Mouse (Mus musculus): ENCODE results near the gene Rab31.

Rab31 gene

GRCm38 (mm10) chr17:65703527-65704391, 68.8 kb downstream of the Rab31 start:
- no peak for DNase-seq (ENCODE audit: extremely low spot score)

DNA sequence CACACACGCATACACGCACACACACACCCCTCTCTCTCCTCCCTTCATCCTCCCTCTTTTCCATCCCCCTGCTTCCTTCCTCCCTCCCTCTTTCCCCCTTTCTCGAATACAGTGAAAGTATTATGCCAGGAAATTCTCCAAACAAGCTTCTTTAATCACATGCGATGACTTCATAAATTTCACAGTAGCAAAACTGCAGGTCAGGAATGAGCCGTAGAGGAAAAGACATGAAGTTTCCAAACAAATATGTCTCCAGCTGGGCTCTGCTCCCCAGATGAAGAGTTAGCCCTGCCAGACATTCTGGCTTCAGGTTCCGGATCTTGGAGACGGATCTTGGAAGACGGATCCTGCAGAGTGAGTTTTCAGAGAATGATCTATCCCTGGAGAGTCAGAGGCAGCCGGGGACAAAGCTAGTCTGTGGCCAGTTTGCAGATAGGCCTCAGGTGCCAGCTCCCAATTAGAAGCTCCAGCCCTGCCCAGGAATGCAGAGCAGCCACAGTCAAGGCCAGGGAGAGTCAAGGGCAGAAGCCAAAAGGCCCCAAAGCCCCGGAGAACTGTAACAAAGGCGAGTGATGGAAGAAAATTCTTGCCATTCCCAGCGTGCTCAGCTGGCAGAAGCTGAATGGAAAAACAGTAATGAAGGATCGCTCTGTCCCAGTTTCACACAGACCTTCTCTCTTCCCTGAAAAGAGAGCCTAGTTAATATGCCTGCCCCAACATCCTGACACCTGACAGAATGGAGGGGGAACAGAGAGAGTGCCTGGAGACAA, 70.6 kb downstream of the Rab31 start:
- DNase-seq (ENCODE audit: extremely low spot score), result no peak

DNA sequence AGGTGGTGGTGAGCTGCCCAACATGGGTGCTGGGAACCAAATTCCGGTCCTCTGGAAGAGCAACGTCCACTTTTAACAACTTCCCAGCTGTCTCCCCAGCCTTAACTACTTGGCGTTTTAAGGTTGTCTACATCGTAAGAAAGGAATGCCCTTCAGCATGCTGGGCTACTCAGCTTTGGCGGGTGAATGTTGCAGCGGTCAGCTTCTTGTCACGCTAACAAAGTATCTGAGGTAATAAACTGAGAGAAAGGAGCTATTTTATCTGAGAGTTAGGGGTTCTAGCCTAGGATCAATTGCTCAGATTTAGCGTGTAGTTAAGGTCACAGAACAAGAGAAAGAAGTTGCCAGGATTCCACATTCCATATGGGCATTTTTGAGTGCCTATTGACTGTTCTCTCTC, 71.2 kb downstream of the Rab31 start:
- DNase-seq (ENCODE audit: extremely low spot score), result no peak

- no peak for DNase-seq (ENCODE audit: extremely low spot score)
Measured at GRCm38 (mm10) chr17:65700060-65700459, 72.5 kb downstream of the Rab31 start.

GRCm38 (mm10) chr17:65697791-65698463, 74.6 kb downstream of the Rab31 start:
- no peak for DNase-seq (ENCODE audit: extremely low spot score)

- DNase-seq (ENCODE audit: extremely low spot score), result no peak
Measured at GRCm38 (mm10) chr17:65696939-65697338, 75.6 kb downstream of the Rab31 start.

GRCm38 (mm10) chr17:65692276-65692675, 80.3 kb downstream of the Rab31 start:
- DNase-seq (ENCODE audit: extremely low spot score), result no peak

GRCm38 (mm10) chr17:65683731-65684130, 88.8 kb downstream of the Rab31 start:
- DNase-seq (ENCODE audit: extremely low spot score), result no peak

GRCm38 (mm10) chr17:65683316-65683715, 89.2 kb downstream of the Rab31 start:
- no peak for DNase-seq (ENCODE audit: extremely low spot score)

- DNase-seq (ENCODE audit: extremely low spot score), result no peak
Measured at GRCm38 (mm10) chr17:65682071-65682680, 90.4 kb downstream of the Rab31 start.

DNA sequence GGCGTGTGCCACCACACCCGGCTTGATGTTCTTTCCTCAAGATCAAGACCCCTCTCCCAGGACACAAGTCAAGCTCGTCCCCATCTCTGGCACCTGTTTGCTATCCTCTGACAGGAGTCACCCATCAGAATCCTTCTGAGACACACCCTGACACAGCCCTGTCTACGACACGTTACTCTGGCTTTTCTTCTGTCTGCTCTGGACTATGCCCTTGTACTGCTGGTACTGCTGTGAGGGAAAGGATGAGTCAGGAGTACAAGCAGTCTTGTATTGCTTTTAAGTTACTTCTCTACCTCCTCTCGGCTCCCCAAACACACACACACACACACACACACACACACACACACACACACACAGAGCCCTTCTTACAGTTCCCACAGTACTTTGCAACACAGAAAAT, 91.0 kb downstream of the Rab31 start:
- DNase-seq (ENCODE audit: extremely low spot score), result no peak

DNA sequence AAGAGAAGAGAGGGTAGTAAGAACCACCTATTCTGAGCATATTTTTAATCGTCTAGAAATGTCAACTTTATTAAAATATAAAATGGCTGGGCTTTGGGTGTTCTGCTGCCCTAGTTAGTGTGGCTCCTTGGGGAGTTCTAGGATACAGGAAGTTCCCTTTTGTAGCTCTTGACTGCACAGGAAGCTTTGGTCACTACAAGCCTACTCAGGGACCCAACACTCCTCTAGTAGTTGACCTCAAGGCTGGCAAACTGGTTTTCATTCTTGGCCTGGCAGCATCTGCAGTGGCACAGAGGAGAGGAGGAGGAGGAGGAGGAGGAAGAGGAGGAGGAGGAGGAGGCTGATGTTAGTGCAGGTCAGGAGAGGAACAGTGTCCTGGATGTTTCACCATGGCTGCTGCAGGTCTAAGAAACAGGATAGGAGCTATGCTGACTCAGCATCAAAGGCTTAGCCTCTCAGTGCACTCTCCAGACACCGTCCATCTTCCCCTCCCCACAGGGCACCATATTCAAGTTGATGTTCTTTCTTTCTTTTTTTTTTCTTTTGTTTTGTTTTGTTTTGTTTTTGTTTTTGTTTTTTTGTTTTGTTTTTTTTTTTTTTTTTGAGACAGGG, 91.6 kb downstream of the Rab31 start:
- DNase-seq (ENCODE audit: extremely low spot score), result no peak

GRCm38 (mm10) chr17:65679806-65680446, 92.6 kb downstream of the Rab31 start:
- no peak for DNase-seq (ENCODE audit: extremely low spot score)

- no peak for DNase-seq (ENCODE audit: extremely low spot score)
Measured at GRCm38 (mm10) chr17:65677742-65678141, 94.8 kb downstream of the Rab31 start.

DNA sequence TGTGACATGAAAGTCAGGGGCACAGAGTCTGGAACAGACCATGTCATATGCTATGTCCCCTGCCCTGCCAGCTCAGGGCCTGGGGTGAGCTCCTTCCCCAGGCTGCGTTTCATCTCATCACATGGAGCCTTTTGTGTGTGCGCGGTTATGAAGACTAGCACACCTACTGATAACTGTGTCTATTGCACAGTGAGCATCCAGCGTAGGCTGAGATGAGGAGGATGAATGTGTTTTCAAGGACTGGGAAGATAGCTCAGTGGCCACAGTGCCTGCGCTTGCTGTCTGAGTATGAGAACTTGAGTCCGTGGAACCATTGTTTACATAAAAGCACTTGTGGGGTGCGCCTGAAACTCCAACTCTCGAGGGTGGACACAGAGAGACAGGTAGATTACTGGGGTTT, 96.0 kb downstream of the Rab31 start:
- no peak for DNase-seq (ENCODE audit: extremely low spot score)

GRCm38 (mm10) chr17:65675985-65676384, 96.6 kb downstream of the Rab31 start:
- no peak for DNase-seq (ENCODE audit: extremely low spot score)

GRCm38 (mm10) chr17:65674710-65675171, 97.8 kb downstream of the Rab31 start:
- no peak for DNase-seq (ENCODE audit: extremely low spot score)

DNA sequence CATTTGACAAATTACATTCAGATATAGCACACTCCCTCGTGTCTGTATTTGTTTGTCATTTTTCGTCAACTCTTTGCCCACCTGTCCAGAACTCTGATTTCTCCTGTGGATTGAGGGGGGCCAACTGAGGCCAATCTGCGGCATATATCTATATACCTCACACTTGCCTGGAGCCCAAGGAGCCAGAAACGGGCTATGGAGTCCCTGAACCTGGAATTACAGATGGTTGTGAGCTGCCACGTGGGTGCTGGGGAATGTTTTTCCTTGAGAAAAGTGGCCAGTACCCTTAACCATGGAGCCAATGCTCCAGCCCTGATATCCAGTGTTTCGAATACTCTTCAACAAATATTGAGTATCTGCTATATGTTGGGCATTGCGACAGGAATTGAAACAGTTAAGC, 99.6 kb downstream of the Rab31 start:
- no peak for DNase-seq (ENCODE audit: extremely low spot score)

DNA sequence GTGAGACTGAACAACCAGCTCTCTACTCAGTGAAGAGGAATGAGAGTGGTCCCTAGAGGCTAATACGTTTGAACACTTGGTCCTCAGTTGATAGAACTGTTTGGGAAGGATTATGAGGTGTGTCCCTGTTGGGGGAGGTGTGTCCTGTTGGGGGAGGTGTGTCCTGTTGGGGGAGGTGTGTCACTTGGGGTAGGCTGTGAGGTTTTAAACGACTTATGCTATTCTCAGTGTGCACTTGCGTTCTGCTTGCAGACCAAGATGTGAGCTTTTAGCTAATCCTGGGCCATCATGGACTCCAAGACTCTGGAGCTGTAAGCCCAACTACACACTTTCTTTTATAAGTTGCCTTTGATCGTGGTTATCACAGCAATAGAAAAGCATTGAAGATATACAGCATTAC, 103.5 kb downstream of the Rab31 start:
- DNase-seq (ENCODE audit: extremely low spot score), result no peak

GRCm38 (mm10) chr17:65667792-65668191, 104.8 kb downstream of the Rab31 start:
- DNase-seq (ENCODE audit: extremely low spot score), result no peak
